Mouse (Mus musculus) fibroblast of lung, adult 2 months (primary cell): ENCODE measurements at regions not wholly inside any gene's neighbourhood (a gene's known extent, or its start where the extent isn't known, plus 50 kb on each side); places are given as distances from the start of the nearest gene placed in this dataset.

Experiments
- DNase-seq: peaks from one replicate; pipeline ENCODE4 v3.0.0-alpha.2; 2011; ENCODE audit warnings: low read depth

DNA sequence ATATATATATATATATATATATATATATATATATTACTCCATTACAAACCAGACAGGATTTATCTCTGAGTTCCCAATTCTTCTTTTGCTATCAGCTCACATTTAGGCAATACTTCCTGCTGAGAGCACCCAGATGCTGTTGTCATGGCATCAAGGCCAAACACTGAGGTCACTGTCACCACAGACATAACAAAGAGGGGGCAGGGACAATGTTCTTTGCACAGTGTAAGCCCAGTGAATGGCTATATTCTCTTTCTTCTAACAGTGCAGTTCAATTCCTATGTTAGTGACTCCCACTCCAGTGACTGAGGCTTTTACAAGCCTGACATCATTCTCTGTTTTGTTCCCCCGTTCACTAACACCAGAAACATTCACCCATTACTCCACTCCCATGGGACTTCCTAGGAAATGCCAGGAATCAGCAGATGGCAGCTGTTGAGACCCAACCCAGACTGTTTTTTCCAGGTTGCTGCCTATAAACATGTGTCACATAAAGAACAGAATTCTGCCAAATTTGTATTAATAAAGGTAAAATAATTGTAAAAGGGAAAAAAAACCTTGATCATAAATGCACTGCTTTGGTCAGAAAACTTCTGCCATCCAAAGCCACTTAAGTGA, 289.5 kb downstream of the Slc22a22 start:
- no peak for DNase-seq

DNA sequence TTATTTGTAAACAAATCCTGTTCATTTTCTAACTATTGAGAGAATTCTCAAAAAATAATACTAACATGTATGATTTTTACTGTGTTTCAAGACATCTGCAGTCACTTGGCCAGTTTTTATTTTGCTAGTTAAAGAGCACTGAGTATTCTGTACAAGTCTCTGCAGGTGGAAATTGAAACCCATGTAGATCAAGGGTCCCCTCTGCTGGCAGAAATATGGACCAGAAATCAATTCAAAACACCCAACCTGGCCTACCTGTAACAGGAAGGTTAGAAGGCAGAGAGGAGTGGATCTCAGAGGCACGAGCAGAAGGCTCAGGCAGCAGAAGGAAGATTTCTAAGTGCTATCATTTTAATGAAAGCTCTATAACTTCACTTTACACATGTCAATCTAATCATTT, 298.3 kb downstream of the Slc22a22 start:
- no peak for DNase-seq

DNA sequence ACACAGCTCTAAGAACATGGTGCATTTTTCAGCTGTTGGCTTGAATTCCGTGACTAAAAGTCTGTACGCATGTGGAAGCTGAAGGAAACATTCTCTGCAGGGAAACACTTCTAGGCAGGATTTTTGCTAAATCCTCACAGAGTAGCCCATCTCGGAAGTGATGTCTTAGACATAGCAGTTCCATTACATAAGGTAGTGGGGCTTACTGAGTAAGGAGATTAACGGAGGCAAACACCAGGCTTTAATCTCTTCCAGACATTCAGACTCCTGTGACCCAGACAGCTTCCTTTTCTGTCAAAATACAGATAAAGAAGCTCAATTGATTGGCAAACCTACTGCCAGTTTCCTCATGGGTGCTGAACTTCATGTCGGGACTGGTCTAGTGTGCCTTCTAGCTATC, 304.7 kb downstream of the Slc22a22 start:
- DNase-seq = peak; percentile 38

DNA sequence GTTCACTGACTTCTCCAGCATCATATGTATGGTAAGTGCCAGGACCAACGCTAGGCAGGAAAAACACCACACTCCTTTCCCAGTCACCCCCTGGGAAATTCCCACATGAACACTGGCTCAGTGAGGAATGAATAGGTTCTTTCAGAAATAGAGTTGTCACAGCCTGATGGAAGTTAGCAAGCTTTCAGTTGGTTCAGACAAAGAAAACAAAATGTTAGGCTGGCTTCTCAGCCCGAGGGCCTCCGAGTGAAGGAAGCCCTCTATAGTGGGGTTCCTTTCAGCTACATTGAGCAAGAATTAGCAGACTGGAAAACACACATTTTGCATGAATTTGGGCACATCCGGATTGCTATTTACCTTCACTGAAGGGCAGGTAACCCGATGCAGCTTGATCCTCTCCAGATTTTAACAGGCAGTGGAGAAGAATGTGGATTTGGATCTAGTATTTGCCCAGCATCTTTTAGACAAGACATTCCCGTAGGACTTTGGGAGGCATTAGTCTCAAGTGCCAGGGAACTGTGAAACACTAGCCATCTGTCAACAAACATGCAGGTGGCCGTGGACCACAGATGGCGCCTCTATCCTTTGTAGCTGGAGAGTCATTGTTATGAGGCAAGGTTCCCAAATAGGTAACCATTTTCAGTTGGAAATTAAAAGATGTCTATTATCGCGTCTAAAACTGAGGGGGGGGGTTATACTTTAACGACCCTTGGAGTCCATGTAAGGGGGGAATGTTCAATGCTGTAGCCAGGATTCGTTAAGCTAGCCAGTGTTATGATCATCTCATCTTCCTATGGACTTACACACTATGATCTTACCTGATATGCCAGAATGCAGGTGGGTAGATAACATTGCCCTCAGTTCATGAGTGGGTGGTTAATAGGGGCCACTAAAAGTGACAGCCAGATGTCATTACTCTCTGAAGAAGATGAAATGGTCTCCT, 314.8 kb downstream of the Slc22a22 start:
- DNase-seq = peak; percentile 60

DNA sequence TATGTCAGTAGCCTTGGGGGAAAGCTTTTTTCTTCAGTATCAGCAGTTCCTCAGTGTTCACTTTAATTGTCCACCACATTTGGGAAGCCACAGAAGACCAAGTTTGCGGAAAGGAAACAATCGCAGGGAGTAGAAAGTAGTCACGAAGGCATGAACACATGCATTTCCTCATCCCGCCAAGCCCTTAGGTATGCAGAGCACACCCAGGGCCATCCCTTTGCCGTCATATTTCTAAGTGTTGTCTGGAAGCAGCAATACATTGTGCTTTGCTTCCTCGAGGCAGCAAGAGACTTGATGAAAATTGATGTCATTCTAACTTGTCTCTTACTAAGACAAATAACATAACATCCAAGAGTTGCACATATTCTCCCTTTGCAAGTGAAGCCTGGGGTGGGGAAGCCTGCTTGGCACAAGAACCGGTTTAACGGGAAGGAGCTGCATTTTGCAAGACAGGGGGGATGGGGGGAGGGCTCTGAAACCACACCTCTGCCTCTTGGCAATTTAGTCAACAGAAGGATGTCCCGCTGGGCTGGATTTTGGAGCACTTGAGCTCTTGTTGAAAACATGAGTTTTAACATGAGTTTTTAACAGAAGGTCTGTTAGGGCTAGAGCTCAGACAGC, 337.2 kb downstream of the Slc22a22 start:
- DNase-seq = peak; percentile 14

DNA sequence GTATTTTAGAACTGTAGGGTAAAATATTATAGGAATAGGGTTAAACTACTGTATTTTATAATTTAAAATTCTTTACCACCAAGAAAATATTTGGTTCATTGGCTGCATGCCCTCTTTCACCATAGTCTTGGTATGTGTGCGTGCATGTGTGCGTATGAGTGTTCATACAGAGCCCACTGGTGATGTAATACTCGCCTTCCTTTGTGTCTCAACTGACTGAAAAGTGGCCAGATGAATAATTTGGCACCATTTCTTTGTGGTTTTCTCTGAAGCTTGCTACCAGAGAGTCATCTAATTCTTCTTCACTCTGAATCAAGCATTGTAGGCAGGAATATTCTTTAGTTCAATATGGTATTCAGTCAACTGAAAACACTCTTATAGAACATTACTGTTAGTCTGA, 372.7 kb downstream of the Slc22a22 start:
- peak; percentile 67 for DNase-seq

DNA sequence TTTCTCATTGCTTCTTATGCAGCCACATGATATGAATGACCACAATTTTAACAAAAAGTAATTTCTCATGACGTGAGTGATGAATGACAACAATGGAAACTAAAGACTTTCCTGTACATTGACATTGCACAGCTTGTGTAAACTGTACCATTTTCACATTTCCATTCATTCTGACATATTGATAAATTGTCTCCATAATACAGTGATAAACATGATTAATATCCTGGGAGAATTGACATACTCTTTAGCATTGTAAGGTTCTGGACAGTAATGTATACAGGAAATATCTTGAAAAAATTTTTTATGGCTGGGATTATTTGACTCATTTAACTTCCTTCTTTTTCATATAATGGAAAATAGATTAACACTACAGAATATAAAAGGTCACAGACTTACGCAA, 380.1 kb downstream of the Slc22a22 start:
- no peak for DNase-seq

DNA sequence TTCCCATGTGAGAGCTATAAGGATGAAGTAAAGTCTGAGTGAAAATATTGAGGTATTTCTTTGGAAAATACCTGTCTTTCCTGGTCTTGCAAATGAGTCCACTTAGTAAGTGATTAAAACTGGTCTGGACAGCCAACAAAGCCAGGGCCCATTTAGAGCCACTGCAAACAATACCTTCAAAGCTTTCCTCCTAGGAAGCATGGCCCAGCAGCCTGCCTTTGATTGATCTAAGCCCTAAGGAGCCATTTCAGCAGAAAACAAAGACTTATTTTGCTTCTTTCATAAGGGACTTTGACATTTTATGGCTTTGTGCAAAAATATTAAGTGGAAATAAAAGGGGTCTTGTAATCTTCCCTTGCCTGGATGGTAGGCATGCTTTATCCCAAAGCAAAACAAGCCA, 397.6 kb downstream of the Slc22a22 start:
- no peak for DNase-seq

DNA sequence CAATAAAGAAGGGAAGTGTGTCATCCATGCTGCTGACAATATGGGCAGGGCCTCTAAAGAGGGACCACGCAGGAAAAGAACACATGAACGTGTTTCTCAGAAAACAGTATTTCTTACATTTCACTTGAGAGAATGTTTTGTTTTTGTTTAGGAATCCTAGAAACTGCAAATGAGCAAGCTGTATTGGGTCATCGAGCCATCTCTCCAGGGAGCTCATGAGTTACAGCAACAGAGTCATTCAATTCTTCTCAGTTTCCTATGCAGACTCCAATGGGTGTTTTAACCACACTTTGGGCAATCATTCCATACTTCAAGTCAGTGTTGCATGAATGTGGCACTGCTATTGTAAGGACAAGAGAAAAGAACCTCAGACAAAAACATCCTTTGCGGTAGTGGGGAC, 403.6 kb downstream of the Slc22a22 start:
- no peak for DNase-seq

DNA sequence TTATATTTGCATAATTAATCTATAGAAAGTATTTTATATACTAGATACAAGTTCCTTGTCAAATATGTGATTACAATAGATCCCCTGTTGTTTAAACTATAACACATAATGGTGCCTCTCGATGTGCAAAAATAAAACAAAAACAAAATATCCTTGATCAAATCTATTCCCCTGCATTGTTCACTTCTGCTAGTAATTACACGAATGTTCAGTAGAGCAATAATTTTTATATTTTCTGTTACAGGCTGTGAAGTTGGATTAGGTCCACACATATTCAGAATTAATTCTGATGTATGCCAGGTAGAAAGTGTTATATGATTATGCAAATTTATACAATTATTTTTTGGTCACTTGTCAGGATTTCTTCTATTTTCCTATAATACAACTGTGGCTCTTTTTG, 415.9 kb downstream of the Slc22a22 start:
- DNase-seq = no peak

DNA sequence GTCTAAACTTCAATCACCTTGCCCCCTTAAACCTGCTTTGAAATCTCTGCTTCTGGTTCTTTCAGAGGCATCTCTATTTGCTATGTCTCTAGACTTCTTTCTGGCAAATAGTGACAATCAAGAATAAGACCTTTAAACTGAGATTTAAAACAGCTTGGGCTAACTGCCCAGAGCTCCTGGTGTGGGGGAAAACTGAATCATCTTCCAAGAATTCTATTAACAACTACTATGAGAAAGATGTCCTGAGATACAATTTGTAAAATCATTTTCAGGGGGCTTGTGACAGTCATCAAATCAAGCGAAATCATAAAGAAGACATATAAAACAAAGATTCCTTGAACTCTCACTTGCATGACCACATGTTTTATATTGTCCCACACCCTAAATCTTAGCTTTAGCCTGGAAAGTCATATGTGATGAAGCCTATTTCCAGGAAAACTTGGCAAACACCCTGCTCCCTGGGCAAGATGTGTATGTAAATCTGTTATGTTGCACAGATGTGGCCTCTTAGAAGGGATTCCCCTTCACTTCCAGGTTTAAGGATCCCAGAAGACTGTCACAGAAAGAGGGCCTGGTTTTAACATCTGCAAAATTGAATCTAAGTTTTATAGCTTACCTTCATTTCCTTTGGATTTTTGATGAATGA, 417.8 kb downstream of the Slc22a22 start:
- peak; percentile 26 for DNase-seq

DNA sequence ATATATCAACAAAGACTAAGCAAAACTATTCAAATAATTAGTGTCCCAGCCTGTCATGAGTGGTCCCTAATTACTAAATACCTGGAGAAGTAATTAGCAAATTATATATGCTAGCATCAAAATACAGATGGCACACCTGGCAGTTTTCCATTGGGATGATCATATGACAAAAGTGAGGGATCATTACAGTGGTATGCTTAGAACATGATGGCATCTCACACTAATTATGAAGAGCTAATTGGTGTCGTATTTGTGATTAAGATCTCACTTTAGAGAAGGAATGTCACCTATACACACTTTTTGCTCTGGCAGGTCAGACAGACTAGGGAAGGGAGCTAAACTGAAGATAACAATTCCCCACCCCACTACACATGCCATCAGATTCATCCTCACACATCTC, 425.1 kb downstream of the Slc22a22 start:
- DNase-seq = no peak

DNA sequence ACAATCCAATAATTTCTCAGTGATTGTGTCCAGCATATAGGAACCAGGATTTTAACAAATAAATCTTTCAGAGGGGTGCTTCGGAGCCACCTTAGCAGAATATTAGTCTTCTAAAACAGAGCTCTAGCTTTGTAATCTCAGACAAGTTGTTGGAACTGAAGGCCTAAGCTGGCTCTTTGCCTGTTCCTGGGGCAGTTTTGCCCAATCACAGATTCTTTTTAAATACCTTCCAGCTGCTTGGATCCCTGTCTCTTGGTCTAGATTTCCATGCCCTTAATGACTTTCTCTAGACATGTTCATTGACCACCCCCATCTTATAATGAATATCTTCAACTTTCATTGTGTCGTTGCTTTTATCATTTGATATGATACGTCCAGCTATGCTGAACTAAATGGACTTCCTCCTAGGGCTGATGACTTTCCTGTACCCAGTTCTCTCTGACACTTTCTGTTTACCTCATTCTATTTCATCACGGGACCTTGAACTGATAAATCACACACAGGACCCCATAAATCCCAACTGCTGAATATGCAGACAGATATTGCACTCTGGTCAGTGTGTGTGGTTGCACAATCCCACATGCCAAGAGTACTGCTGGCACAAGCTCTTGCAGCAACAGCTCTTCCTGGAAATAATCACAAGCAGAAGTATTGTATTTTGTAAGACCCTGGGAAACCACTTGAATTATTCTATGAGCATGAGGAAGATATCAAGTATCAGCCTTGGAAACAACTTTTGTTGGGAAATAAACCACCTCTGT, 440.4 kb downstream of the Slc22a22 start:
- DNase-seq = peak; percentile 81

DNA sequence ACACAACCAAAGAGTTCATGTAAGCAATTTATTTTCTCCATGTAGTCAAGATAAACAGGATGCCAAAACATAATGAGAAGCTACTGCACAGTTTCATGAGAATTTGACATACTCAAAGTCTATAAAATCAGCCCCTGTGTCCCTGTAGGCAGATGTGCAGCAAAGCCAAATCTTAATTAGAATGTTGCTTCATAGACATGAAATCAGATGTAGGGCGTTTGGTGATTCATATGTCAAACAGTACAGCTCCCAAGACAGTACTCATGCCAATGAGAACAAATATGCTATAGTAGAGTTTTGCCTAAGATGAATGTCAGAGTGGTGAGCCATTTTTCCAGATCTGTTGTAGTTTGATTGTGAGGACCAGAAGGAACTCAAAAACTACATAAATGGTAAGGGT, 444.4 kb downstream of the Slc22a22 start:
- DNase-seq = peak; percentile 17
